Comparison of ENCODE assay signal across 29 mouse cellular contexts in the genomic region with DNA sequence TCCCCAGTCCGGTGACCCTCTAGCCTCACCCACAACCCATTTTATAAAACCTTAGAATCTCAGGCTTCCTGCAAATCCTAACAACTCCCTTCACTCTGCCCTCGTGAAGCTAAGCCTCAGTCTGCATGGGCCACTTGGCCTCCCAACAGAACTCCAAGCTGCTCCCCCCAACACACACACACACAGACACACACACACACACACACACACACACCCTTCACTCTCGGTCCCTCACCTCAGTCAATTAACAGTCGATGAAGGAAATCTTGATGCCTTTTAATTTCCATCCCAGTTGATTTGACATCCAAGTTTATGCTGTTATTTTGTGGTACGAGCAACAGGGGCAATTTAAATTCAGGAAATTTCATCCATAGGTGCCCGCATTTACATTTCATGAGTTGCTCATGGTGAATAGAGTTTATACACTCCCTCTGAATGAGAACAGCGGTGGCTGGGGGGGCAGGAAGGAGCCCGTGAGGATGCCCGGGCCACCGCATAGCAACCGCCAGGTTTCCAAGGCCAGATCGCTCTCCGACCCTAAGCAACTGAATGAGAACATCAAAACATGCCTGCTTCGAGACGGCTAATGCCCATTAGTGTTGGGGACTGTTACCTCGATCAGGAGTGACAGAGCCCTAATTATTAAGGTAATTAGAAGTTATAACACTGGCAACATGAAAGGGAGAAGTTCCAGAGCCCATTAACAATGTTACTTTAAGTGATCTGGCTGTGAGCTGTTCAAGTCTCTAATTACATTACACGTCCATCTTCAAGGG. TPM values are rescaled to one million over a fixed set of nuclear protein-coding genes. Genes with fewer than 3 reads are reported as not detected.
DNase-seq lines count a peak whose midpoint lies in the region; ATAC-seq and TF ChIP-seq lines count a peak whose summit lies in the region.
"Had no signal": no experiment of that assay in that cellular context is flagged by ENCODE, and none has a peak within 500 bp of the region (broad histone marks: within the 10 kb centered on the region; RNA-seq: fewer than 3 reads in every experiment).

No protein-coding gene starts in this region.

- no peak overlapping the region for H3K9ac ChIP-seq in neural tube, embryonic 12.5 days
- H3K9ac ChIP-seq in neural tube, embryonic 15.5 days (replicated peaks): no peak overlapping the region
- H3K9ac ChIP-seq in forebrain, embryonic 13.5 days: no peak overlapping the region
- no peak overlapping the region for H3K9ac ChIP-seq in hindbrain, postnatal 0 days (replicated peaks; ENCODE audit: low read length)
- H3K9ac ChIP-seq: embryonic facial prominence, embryonic 13.5 days; heart, embryonic 15.5 days had no signal

- 42% methylated on average over 17 of the region's 17 CpGs for WGBS in neural tube, embryonic 12.5 days
- 33% methylated on average over 17 of the region's 17 CpGs for whole genome bisulfite sequencing in neural tube, embryonic 15.5 days
- WGBS in forebrain, embryonic 13.5 days: 11% methylated on average over 17 of the region's 17 CpGs
- WGBS in hindbrain, postnatal 0 days: 33% methylated on average over 17 of the region's 17 CpGs

- no peaks in the 10 kb centered on the region for H3K36me3 ChIP-seq in neural tube, embryonic 12.5 days
- no peaks in the 10 kb centered on the region for H3K36me3 ChIP-seq in neural tube, embryonic 15.5 days
- H3K36me3 ChIP-seq in forebrain, embryonic 13.5 days (ENCODE audit: poor library complexity, severe bottlenecking): no peaks in the 10 kb centered on the region
- H3K36me3 ChIP-seq in hindbrain, postnatal 0 days (ENCODE audit: insufficient read depth, low read length): no peaks in the 10 kb centered on the region
- H3K36me3 ChIP-seq: embryonic facial prominence, embryonic 13.5 days; heart, embryonic 15.5 days had no signal

- H3K9me3 ChIP-seq in neural tube, embryonic 12.5 days: no peaks in the 10 kb centered on the region
- no peaks in the 10 kb centered on the region for H3K9me3 ChIP-seq in neural tube, embryonic 15.5 days (replicated peaks)
- no peaks in the 10 kb centered on the region for H3K9me3 ChIP-seq in forebrain, embryonic 13.5 days (replicated peaks)
- no peaks in the 10 kb centered on the region for H3K9me3 ChIP-seq in hindbrain, postnatal 0 days (ENCODE audit: low read length)
- H3K9me3 ChIP-seq: embryonic facial prominence, embryonic 13.5 days; heart, embryonic 15.5 days; megakaryocyte, embryonic 14.5 days had no signal

- peak; percentile 40 for DNase-seq in hindbrain, postnatal 0 days (ENCODE audit: low spot score)
- peak; percentile 79 for DNase-seq in retina, postnatal 1 day
- DNase-seq in adrenal gland, adult 2 months: no peak
- DNase-seq in heart, postnatal 25 days (ENCODE audit: low spot score): no peak
- DNase-seq: adrenal gland, adult 8-10 months; B cell, adult 2 months; cerebellum, adult 9-11 months; gastrocnemius, postnatal 14 days; heart, adult 18-20 months; kidney, postnatal 4 days; layer of hippocampus, adult 9-11 months; lung, adult 18-20 months; lung, postnatal 14 days; spleen, adult 18-20 months; thymus, adult 2 months had no signal

- no peak for TF ChIP-seq CTCF in hindbrain, postnatal 0 days (IDR thresholded peaks at IDR 0.05; ENCODE audit: low read depth)

- intact Hi-C loops in heart, postnatal 25 days (cut with DNase I): no loop called here

- no peak overlapping the region for H3K4me3 ChIP-seq in neural tube, embryonic 12.5 days
- H3K4me3 ChIP-seq in neural tube, embryonic 15.5 days (replicated peaks): no peak overlapping the region
- no peak overlapping the region for H3K4me3 ChIP-seq in forebrain, embryonic 13.5 days
- H3K4me3 ChIP-seq in hindbrain, postnatal 0 days (ENCODE audit: low read length): no peak overlapping the region
- H3K4me3 ChIP-seq: embryonic facial prominence, embryonic 13.5 days; heart, embryonic 15.5 days; megakaryocyte, embryonic 14.5 days had no signal

- H3K27me3 ChIP-seq in neural tube, embryonic 12.5 days (replicated peaks): no peaks in the 10 kb centered on the region; the same call in 1 of the 2 replicates
- H3K27me3 ChIP-seq in neural tube, embryonic 15.5 days (replicated peaks): peaks cover 27% of the 10 kb centered on the region
- H3K27me3 ChIP-seq in forebrain, embryonic 13.5 days: peaks cover 79% of the 10 kb centered on the region
- H3K27me3 ChIP-seq in hindbrain, postnatal 0 days (ENCODE audit: insufficient read depth, low read length): peaks cover 17% of the 10 kb centered on the region; the same call in 1 of the 2 replicates

- H3K27ac ChIP-seq in neural tube, embryonic 12.5 days: no peak overlapping the region
- no peak overlapping the region for H3K27ac ChIP-seq in neural tube, embryonic 15.5 days (replicated peaks)
- peak overlapping the region; percentile 27; the same call in 1 of the 2 replicates for H3K27ac ChIP-seq in forebrain, embryonic 13.5 days
- H3K27ac ChIP-seq in hindbrain, postnatal 0 days: no peak overlapping the region
- H3K27ac ChIP-seq: embryonic facial prominence, embryonic 13.5 days; heart, embryonic 15.5 days had no signal

- peak; percentile 65; the same call in 1 of the 2 replicates for ATAC-seq in neural tube, embryonic 12.5 days (ENCODE audit: low FRiP score, low read depth)
- no peak for ATAC-seq in neural tube, embryonic 15.5 days (ENCODE audit: low FRiP score)
- peak; percentile 87 for ATAC-seq in forebrain, embryonic 13.5 days
- ATAC-seq in hindbrain, postnatal 0 days: no peak
- ATAC-seq in activated CD4-positive, CD25-positive, alpha-beta regulatory T cell, adult 4 months: no peak
- ATAC-seq: intestine, embryonic 16.5 days had no signal

- H3K4me2 ChIP-seq in neural tube, embryonic 12.5 days (replicated peaks): no peak overlapping the region
- no peak overlapping the region for H3K4me2 ChIP-seq in neural tube, embryonic 15.5 days
- H3K4me2 ChIP-seq in forebrain, embryonic 13.5 days: peak overlapping the region; percentile 2; the same call in 1 of the 2 replicates
- no peak overlapping the region for H3K4me2 ChIP-seq in hindbrain, postnatal 0 days (ENCODE audit: low read depth, low read length)
- H3K4me2 ChIP-seq: embryonic facial prominence, embryonic 13.5 days; heart, embryonic 15.5 days; liver, embryonic 11.5 days had no signal

- peaks cover 7% of the 10 kb centered on the region for H3K4me1 ChIP-seq in neural tube, embryonic 12.5 days
- H3K4me1 ChIP-seq in neural tube, embryonic 15.5 days: peaks cover 8% of the 10 kb centered on the region
- peaks cover 28% of the 10 kb centered on the region for H3K4me1 ChIP-seq in forebrain, embryonic 13.5 days
- no peaks in the 10 kb centered on the region for H3K4me1 ChIP-seq in hindbrain, postnatal 0 days (ENCODE audit: insufficient read depth, low read length)
- H3K4me1 ChIP-seq: embryonic facial prominence, embryonic 13.5 days; heart, embryonic 15.5 days; megakaryocyte, embryonic 14.5 days had no signal

RNA-seq across cellular contexts. Expression of a gene that starts 55.8 kb away (rescaled TPM):
- 1.9 and 2.0 TPM in 2 replicates for polyA plus RNA-seq in neural tube, embryonic 12.5 days (2016; fragmentation: Nextera tagmentation; extraction: Ambion mirVana)
- polyA plus RNA-seq in neural tube, embryonic 15.5 days (2015; fragmentation: Nextera tagmentation; extraction: Ambion mirVana): 0.40 and 0.91 TPM in 2 replicates
- polyA plus RNA-seq in forebrain, embryonic 13.5 days (2015; fragmentation: Nextera tagmentation; extraction: Ambion mirVana): 7.7 and 8.8 TPM in 2 replicates
- total RNA-seq in hindbrain, postnatal 0 days (2014; rRNA removed): 23.1 and 25.1 TPM in 2 replicates
- polyA plus RNA-seq in hindbrain, postnatal 0 days (2015; fragmentation: Nextera tagmentation; extraction: Ambion mirVana): 2.5 and 2.7 TPM in 2 replicates
- not detected for total RNA-seq in adrenal gland, adult 2 months (2021)
- polyA plus RNA-seq in adrenal gland, adult 2 months (2012; rRNA removed): 0.04 TPM in 1 of 2 replicates, not detected in the other
- polyA plus RNA-seq in activated CD4-positive, CD25-positive, alpha-beta regulatory T cell, adult 4 months (2017; shearing (Covaris generic)): not detected
- not detected for total RNA-seq in heart, postnatal 25 days (2021)
- total RNA-seq: adrenal gland, adult 8-10 months; gastrocnemius, postnatal 14 days; heart, adult 18-20 months; hematopoietic stem cell, adult 5-6 weeks had no signal
- polyA plus RNA-seq: embryonic facial prominence, embryonic 13.5 days; heart, embryonic 15.5 days; intestine, embryonic 16.5 days; kidney, embryonic 14.5 days; limb, embryonic 11.5 days; liver, embryonic 11.5 days; stomach, embryonic 16.5 days; thymus, adult 2 months; urinary bladder, adult 2 months had no signal

Comparison
In these comparisons a context has a peak if more than half of its experiments do, and no peak if none do; other contexts are left out.
1. ATAC-seq: peak in neural tube, embryonic 12.5 days (single experiment) and forebrain, embryonic 13.5 days (single experiment); none in neural tube, embryonic 15.5 days (single experiment), hindbrain, postnatal 0 days (single experiment) and activated CD4-positive, CD25-positive, alpha-beta regulatory T cell, adult 4 months (single experiment).
2. DNase-seq: peak in hindbrain, postnatal 0 days (single experiment) and retina, postnatal 1 day (single experiment); none in adrenal gland, adult 2 months (single experiment) and heart, postnatal 25 days (single experiment).